Mouse (Mus musculus) T-helper 1 cell (primary cell): ENCODE results near the gene Nup98.

Source experiments
- in situ Hi-C: fragments of 300-600 bp; cut with MboI, MseI; formaldehyde crosslinking; loops from one replicate; pipeline ENCODE4 v1.15.1; 2025; ENCODE audit warnings: high pct_unique_total_duplicates

The Nup98 gene

DNA sequence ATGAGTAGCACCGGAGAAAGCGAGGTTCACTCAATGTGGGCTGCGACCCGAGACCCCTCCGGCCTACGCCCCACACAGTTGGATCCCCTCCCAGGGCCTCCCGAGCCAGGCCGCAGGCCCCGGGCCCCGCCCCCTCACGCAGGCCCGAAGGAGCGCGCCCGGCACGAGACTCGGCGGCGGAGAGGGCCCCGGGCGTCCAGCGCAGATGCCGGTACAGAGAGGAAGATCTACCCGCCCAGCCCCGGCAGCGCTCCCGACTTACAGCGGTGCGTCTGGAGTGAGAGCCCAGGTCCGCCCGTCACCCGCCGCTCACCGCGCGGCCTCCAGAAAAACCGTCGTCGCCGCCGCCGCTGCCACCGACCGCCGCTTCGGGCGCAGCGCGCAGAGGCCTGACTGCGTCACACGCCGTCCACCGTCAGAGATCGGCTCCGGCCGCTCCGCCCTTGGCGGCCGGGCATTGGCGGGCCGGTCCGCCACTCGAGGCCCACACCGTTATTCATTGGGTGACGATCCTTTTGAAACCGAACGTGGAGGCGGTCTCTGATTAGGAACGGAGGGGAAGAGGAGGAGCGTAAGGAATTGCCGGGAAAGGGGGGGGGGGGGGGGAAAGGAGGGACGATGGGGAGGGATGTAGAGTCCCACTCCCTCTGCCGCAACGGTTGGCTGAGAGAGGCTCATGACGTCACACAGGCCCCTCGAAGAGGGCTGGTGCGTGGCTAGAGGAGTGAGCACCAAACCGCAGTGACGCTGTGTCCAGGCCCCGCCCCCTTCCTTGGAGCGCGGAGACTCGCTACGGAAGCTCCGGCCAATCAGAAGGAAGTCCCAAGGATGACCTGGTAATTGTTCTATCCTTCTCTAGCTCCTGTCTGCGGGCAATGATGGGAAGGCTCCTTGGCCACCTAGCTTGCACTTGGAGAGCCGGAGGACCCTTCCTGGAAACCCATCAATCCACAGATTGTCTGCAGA is at the start of gene Nup98, which contains the start of gene Pgap2:
Gene Nup98, minus strand, starts transcription at position 421 of the 966 bp plus-strand sequence.
Gene Pgap2, plus strand, starts transcription at position 453 of the 966 bp plus-strand sequence.
- in situ Hi-C loops = no loop called here

DNA sequence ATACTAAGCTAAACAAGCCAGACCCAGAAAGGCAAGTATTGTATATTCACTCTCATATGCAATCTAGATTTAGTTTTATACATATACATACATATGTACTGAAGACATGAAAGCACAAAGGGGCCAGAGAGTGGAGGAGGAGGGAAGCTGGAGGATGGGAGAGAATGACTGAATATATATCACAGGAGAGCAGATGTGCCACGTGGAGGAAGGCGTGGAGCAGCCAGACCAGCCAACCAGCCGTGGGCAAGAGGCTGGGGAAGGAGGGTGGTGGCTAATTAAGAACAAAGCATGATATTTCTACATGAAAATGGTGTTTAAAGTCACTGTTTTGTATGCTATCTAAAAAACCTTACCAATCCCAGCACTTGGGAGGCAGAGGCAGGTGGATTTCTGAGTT is 48.8 kb upstream of the Nup98 start:
- in situ Hi-C loops = loop anchor here (5.0 kb wide), 1 partner anchor 164 kb away; no protein-coding TSS in a partner anchor

DNA sequence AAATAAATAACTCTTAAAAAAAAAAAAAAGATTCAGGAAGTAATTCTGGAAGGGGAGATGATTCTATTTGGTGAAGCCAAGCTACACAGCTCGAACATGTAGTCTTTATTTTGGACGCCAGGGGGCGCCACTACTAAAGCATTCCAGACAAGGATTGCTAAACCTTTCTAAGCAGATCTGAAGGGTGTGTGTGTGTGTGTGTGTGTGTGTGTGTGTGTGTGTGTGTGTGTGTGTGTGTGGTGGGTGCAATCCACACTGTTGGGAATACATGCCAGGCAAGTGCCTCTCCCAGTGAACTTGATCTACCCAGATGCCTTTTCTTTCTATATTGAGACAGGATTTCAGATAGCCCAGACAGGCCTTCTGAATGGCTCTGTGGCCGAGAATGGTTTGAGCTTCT is 48.2 kb upstream of the Nup98 start:
- in situ Hi-C loops = loop anchor here (5.0 kb wide), 1 partner anchor 164 kb away; no protein-coding TSS in a partner anchor

DNA sequence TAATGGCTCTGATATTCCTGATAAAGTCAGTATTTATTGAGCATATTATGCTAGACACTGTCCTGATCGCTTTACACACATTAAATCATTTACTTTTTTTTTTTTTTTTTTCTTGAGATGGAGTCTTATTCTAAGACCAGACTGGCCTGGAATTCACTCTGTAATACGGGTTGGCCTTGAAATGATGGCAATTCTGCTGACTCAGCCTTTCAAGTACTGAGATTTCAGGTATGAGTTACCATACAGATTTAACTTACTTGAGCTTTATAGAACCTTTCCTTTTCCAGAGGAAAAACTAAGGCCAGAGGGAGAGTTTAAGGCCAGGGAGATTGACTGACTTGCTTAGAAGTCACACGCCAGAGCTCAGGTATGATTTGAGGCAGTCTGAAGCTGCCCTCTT is 46.7 kb upstream of the Nup98 start:
- in situ Hi-C loops = loop anchor here (5.0 kb wide), 1 partner anchor 166 kb away; no protein-coding TSS in a partner anchor

DNA sequence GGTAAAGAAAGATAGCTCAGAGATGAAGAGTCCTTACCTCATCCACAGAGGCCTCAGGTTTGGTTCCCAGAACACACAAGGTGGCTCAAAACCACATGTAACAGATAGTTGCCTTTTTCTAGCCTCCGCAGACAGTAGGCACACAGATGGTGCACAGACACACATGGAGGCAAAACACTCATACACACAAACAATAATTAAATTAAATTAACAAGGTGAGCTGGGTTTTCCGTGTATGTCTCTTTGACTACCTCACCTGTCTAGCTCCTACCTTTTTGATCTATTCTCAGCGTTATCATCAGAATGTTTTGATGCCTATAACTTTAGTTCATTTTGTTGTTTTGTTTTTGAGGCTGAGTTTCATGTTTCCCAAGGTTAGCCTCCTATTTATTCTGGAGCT is 46.0 kb upstream of the Nup98 start, which contains the start of gene Rhog:
Gene Rhog, minus strand, starts transcription at position 101 of the 400 bp plus-strand sequence.
- in situ Hi-C loops = loop anchor here (5.0 kb wide), 1 partner anchor 166 kb away; no protein-coding TSS in a partner anchor

DNA sequence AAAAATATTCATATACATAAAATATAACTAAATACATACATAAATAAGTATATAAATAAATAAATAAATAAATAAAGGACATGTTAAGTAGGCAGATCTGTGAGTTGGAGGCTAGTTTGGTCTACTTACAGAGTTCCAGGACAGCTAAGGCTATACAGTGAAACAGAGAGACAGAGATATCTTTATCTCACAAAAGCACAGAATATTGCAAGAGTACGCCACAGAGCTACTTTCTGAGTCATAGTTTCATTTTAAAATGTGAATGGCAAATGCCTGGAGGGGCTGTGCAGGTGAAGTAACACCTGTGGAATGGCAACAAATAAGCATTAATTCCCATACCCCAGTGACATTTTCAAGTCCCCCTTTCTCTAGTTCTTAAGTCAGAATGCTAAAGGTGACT is 43.7 kb upstream of the Nup98 start:
- in situ Hi-C loops = no loop called here

DNA sequence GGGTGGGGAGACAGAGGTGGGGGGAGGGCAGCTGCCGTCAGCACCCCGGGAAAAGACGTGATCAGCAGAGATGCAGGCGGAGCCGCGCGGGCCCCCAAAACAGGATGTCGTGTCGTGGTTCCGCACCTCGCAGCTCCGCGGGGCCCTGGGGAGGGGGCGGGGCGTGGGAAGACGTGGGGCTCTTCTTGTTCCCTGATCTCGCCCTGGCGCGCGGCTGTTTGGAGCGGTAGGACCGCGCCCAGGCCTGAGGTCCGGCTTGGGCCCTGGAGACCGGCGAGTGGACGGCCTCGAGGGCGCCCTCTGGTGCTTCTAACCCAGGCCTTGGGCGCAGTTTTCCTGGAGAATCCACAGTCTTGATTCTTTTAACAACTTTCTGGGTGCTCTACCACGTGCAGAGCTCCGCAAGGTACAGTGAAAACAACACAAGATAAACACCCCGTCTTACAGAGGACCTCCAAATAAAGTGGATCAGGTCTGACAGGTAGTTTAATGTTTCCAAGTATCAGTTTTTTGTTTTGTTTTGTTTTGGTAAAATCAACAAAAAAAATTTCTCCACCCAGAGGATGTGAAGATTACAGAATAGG is 40.7 kb upstream of the Nup98 start:
- in situ Hi-C loops = no loop called here

DNA sequence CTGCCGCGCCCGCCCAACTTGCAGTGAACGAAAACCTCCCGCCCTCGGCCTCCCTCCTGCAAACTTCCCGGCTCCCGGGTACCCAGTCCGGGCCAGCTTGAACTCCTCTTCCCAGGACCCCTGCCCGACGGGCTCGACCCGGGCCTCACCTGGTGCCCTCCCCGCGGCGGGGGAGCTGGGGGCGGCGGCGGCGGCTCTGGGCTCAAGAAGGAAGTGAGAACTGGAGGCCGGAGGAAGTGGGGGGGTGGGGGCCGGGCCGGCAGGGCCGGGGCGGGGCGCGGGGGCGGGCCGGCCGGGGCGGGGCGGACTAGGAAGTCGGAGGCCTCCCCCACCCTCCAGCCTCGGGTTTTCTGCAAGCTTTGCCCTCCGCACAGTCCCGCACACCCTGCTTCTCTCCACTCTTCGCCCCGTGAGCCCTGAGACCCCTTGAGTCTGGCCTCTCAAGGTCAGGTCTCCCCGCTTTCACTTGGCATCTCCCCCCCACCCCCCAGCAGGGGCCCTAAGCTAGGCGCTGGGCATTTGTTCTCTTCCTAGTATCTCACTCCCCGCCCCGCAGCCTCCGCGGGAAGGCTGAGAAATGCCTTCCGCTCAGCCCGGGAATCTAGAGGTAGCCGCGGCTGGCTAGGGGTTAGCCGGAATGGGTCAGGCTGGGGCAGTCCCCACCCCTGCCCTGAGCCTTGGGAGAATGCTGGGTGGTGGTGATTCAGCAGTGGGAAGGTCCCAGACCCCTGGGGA is 40.1 kb upstream of the Nup98 start:
- in situ Hi-C loops = no loop called here

DNA sequence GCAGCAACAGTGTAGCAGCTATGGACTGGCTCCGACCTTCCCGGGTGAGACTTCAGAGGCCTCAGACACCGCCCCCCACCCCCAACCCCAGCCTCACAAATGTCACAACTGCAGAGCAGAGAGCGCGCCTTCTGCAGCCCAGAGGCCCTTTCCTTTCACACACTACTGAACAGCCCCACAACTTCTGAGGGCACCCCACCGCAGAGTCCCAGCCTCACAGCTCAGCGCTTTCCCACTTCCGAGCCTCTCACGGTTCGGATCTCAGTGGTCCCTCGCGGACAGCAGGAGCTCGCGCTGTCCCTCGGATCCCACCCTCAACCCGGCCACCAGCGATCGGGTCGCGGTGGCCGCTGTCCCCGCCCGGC is 39.5 kb upstream of the Nup98 start:
- in situ Hi-C loops = no loop called here

DNA sequence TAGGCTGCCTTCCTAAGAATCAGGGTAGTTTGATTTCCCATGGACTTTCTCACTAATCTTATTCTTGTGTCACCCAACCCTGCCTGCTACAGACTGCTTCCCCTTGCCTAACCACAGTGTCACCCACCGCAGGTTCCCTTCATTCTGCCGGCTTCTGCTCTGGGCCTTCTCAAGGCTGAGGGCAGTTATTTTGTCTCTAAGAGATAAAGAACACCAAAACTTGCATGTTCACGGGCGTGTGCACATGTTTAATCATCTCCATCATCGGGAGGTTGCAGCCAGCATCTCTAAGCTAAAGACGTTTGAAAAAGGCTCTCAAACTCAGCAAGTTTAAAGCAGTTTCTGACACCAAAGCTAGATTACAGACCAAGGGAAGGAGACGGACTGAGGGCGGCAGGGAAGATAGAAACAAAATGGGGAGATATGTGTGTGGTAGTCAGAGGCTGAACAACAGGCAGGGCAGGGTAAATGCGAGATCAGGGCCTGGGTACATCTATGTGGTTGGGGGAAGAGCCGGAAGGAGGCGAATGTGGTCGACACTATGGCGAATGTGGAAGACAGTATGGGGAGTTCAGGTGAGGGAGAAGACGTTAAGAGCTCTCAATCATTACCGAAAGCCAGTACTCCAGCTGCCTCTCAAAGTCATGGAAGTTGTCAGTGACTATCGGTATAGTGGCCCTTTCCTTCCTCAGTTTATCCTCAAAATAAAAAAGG is 38.9 kb upstream of the Nup98 start:
- in situ Hi-C loops = no loop called here

DNA sequence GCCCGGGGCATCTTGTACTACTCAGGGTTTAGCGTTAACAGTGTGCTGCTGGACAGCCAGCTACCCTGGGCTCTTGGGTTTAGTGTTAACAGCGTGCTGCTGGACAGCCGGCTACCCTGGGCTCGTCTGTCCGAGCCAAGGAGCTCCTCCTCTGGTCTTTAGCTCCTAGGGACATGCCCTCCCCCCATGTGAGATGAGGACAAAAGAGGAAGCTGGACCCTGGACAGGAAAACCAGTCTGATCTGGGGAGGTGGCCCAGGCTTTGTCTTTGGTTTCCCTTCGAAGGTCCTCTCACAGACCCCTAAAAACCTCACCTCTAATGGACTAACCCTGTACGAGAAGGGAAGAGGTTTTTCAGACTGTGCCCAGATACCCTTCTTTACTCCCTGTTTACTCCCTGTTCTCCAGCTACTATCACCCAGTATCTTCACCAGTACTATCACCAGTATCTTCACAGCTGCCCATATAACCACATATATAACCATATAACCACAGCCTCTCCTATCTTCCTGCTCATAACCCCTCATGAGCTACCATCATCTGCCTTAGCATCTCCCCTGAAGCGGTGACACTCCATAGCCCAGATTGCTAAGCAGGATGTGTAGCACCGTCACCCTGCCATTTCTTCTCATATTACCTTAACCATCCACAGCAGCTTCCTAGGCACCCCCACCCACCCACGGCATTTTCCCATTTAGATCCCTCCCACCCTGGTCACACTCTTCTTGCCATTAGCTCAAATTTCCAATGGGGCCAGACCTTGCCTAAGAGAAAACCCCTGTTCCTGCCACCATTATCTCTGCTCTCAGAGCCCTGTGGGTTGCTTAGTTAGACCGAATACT is 37.2 kb upstream of the Nup98 start:
- in situ Hi-C loops = no loop called here

DNA sequence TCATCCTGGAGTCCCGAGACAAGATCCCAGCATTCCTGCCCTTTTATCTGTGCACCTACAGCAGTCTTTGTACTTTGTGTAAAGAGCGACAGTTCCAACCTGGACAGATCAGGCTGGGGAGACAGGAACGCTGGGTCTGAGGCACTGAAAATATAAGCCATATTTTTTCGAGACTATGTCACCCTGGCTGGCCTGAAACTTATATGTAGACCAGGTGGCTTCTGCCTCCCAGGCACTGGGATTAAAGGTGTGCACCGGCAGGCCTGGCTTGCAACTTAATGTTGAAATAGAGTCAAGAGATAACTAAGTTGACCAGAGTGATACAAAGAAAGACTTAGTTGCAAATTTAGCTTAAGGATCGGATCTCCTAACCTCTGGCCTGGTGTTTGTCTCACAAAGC is 36.3 kb upstream of the Nup98 start:
- in situ Hi-C loops = no loop called here

DNA sequence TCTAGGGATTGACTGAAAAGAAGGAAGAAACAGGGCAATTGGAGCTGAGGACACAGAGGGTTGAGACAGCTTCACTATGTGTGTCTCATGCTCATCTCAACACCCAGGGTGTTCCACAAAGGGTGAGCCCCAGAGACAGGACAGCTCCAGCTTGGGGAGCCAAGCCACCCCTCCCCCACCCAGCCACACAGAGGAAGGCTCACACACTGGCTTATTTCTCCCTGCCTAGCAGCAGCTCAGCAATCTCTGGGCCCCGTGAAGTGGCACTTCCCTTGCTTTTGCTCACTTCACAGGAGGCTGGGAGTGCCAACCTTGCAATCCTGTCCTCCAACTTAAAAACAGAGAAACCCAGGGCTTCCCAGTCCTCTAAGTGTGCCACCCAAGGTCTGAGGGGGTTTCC is 35.8 kb upstream of the Nup98 start:
- in situ Hi-C loops = no loop called here

DNA sequence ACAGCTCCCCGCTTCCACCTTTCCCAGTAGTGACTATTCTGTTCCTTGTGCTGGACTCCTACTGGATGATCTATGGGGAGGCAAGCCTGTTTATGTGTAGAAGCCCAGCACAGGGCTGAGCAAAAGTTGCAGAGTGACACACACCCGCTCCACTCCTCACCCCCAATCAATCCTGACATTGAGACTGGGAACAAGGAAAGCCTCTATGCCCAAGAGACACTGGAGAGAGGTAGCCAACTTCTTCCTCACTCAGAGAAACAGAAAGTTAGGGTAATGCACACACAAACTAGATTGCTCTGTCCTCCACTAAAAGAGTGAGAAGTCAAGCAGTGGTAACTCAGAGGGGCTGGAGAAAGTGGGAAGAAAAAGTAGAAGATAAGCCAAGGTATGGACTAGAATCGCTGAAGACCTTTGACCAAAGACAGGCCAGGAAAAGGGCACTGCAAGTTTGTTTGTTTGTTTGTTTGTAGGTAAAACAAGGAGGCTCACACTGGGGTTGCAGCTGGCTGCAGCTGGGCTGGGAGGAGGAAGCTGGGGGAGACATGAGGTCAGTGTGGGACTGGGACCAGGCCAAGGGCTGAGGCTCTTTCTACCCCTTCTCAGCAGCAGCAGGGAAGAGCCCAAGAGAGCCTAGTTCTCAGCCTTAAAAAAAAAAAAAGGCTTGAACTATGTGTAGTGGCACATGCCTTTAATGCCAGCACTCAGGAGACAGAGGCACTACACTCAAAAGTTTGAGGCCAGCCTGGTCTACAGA is 35.0 kb upstream of the Nup98 start:
- in situ Hi-C loops = no loop called here

DNA sequence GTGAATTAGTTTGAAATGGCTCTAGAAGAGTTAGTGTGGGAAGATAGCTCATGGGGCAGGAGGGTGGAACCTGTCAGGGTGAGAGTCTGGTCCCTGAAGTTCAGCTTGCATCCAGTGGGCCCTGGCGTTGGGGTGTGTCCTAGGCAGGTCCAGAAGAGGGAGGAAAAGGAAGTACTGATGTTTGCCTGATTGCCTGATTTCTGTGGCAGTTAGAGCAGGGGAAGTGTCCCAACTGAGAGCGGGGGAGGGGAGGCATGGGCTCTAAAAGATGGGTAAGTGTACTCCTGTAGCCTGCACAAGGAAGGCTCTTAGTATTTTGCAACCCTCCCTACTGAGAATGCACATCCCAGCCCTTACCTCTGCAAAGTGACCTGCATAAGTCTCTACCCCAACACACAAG is 33.9 kb upstream of the Nup98 start:
- in situ Hi-C loops = no loop called here

DNA sequence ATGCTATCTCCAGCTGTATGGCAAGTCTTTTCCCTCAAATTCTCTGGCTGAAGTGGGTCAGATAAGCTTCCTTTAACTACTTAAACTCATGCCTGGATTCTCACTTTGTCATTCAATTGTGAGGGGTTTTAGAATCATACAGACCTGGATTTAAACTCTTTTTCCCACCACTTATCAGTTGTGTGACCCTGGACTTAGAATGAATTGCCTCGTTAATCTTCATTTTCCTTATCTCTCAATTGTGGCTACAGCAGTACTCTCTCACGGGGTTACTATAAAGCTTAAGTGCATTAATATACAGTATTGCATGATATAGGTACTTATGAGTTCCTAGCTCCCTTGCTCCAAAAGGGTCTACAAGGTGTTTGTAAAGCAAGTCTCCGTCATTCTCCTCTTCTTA is 32.9 kb upstream of the Nup98 start:
- in situ Hi-C loops = no loop called here

DNA sequence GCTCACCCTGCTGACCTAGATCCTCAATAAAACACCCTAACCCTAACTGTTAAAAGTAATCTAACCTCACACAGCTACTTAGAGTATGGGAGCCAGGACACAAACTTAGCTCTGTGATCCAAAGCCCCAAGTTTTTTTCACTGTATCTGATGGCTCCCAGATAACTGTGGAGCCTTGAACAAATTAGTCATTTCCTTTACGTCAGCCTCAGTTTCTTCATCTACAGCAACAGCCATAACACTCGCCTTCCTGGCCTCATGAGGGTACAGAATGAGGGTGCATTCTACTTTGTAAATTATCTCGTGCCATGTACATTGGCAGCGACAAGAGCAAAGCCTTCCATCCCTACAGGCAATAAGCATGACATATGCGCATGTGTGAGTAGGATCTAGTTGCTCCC is 32.4 kb upstream of the Nup98 start:
- in situ Hi-C loops = no loop called here

DNA sequence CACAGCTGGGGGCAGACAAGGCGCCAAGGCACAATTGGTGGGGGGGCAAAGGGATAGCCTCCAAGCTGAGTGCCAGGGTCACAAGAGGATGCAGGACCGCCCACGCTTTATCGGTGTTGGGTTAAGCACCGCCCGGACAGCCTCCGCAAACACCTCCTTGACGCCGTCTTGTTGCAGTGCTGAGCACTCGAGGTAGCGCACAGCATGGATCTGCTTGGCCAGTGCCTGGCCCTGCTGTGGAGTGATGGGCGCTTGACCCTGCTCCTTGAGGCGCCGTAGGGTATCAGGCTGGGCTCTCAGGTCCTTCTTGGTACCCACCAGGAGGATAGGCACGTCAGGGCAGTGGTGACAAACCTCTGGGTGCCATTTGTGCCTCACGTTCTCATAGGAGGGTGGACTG is 29.6 kb upstream of the Nup98 start:
- in situ Hi-C loops = loop anchor here (5.0 kb wide), 1 partner anchor 97 kb away; no protein-coding TSS in a partner anchor

DNA sequence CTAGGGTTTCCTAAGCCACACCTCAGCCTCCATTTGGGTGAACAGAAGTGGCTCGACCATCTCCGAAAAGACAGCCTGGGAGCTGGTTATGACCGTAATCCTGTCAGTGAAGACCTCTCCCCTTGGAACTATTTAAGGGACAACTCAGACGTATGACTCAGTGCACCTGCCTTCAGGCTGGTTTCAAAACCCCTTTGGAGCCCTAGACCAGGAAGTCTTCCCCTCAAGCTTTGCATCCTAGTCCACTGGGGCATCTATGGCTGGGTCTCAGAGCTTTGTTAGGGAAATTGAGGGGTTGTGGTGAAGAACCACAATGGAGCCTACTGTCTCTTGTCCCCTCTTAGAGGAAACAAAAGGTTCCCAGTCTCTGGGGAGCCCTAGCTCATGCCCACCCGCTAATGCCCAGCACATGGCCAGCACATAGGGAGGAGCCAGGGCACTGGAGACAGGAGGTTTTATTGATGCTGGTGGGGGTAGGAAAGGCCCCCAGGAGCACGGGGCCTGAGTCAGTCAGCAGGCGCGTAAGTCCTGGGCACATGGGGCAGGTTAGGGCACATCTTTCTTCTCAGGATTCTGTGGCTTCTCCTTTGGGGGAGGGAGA is 28.8 kb upstream of the Nup98 start:
- in situ Hi-C loops = loop anchor here (5.0 kb wide), 1 partner anchor 96 kb away; no protein-coding TSS in a partner anchor
